Mouse (Mus musculus) gastrocnemius, adult 8-10 months (tissue): ENCODE measurements around the gene Dusp14. TPM values are rescaled to one million over a fixed set of nuclear protein-coding genes. Genes with fewer than 3 reads are reported as not detected.

Experiments
- DNase-seq, 2 experiments: peaks; one replicate each; pipeline ENCODE4 v3.0.0; 2022; ENCODE audit warnings: low spot score in 2 of 2
- total RNA-seq, 4 experiments: library from RNA; stranded (reverse); gene quantifications; 2 replicates each; pipeline ENCODE4 v1.2.4; 2022

The Dusp14 gene
- total RNA-seq, 4 experiments from 2014 or later = 5.5 to 7.6 (median 6.5) TPM

- DNase-seq = peak in 1 of 2 experiments; percentile 38
Observed at GRCm38 (mm10) chr11:84066927-84067645, 2.0 kb downstream of the Dusp14 start.

- no peak for DNase-seq
Observed at GRCm38 (mm10) chr11:84066071-84066481, 3.0 kb downstream of the Dusp14 start.

- DNase-seq = no peak
Observed at GRCm38 (mm10) chr11:84063631-84064209, 5.3 kb downstream of the Dusp14 start.

GRCm38 (mm10) chr11:84062805-84063204 lies 6.3 kb downstream of the Dusp14 start:
- no peak for DNase-seq

- DNase-seq = no peak
Observed at GRCm38 (mm10) chr11:84061881-84062280, 7.2 kb downstream of the Dusp14 start.

- no peak for DNase-seq
Observed at GRCm38 (mm10) chr11:84060635-84061034, 8.4 kb downstream of the Dusp14 start.

GRCm38 (mm10) chr11:84059784-84060183 lies 9.3 kb downstream of the Dusp14 start:
- DNase-seq = no peak

GRCm38 (mm10) chr11:84057418-84057817 lies 11.6 kb downstream of the Dusp14 start:
- no peak for DNase-seq

GRCm38 (mm10) chr11:84053524-84054163 lies 15.4 kb downstream of the Dusp14 start:
- DNase-seq = peak in 1 of 2 experiments; percentile 18

- DNase-seq = no peak
Observed at GRCm38 (mm10) chr11:84053055-84053454, 16.0 kb downstream of the Dusp14 start.

GRCm38 (mm10) chr11:84048411-84048810 lies 20.6 kb downstream of the Dusp14 start:
- no peak for DNase-seq

GRCm38 (mm10) chr11:84047270-84047669 lies 21.8 kb downstream of the Dusp14 start:
- DNase-seq = no peak

- DNase-seq = no peak
Observed at GRCm38 (mm10) chr11:84044988-84045387, 24.1 kb downstream of the Dusp14 start.

- no peak for DNase-seq
Observed at GRCm38 (mm10) chr11:84042808-84043762, 26.0 kb downstream of the Dusp14 start.

GRCm38 (mm10) chr11:84040621-84041020 lies 28.4 kb downstream of the Dusp14 start:
- no peak for DNase-seq

GRCm38 (mm10) chr11:84033671-84034070 lies 35.4 kb downstream of the Dusp14 start:
- no peak for DNase-seq

GRCm38 (mm10) chr11:84032559-84032958 lies 36.5 kb downstream of the Dusp14 start:
- no peak for DNase-seq

- peak; percentile 28 to 30 for DNase-seq
Observed at GRCm38 (mm10) chr11:84031971-84032370, 37.1 kb downstream of the Dusp14 start.

GRCm38 (mm10) chr11:84028271-84029028 lies 40.6 kb downstream of the Dusp14 start:
- DNase-seq = peak; percentile 37 to 49

GRCm38 (mm10) chr11:84027231-84027630 lies 41.8 kb downstream of the Dusp14 start:
- DNase-seq = no peak
